Mouse (Mus musculus) urinary bladder, postnatal 10 days (tissue): Measurements from ENCODE around the gene Klf11.
A peak's percentile ranks its signal among the peaks of the same experiment; 100 is the strongest.
"Not testable (repeated sequence)": the region's sequence is repeated elsewhere in the genome, so short reads cannot be mapped to it uniquely, and the experiment has no call there.

Experiments used
- DNase-seq: peaks from one replicate; pipeline ENCODE4 v3.0.0; 2022; ENCODE audit warnings: low spot score

Gene Klf11

DNA sequence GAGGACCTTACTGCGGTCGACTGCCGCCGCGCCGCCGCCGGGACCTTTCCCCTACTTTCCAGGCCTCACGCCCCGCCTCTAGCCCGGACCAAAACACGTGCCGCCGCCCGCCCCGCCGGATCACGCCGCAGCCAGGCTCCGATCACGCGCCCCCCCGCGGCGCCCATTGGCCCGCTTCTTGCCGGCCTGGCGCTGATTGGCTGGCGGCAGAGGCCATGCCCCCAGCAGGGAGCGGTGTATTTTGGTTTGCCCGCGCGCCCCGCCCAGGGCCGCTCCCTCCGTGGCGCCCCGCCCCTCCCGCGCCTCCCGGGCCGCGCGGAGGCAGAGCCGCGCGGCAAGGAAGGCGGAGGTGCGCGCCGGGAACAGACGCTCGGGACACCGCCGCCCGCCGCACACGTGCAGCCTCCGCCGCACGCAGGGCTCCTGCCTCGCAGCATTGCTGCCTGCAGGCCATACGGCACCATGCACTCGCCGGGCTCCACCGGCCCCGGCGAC is at the start of gene Klf11:
TSS of gene Klf11 (plus strand) at position 212 of the 495 bp plus-strand sequence.
- peak; percentile 90 for DNase-seq

GRCm38 (mm10) chr12:24603266-24603665 is 47.8 kb upstream of the Klf11 start:
- no peak for DNase-seq

- no peak for DNase-seq
Observed at GRCm38 (mm10) chr12:24606166-24606565, 44.9 kb upstream of the Klf11 start.

DNA sequence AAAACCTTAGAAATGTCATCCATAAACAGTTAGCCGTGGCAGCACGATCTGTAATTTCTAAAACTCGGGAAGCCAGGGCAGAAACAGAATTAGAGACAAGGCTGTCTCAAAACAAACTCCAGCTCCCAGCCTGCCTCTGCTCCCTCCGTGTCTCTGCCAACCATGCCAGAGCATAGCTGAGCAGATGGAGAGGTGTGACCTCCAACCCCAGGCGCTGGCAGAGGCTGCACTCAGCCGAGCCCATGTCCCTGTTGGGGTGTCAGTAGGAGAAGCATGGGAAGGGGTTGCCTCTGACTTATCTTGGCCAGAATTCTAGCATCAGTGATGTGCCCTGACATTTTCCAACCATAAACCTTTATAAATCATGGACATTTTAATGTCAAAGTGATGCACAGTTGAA is 38.5 kb upstream of the Klf11 start:
- DNase-seq: no peak

DNA sequence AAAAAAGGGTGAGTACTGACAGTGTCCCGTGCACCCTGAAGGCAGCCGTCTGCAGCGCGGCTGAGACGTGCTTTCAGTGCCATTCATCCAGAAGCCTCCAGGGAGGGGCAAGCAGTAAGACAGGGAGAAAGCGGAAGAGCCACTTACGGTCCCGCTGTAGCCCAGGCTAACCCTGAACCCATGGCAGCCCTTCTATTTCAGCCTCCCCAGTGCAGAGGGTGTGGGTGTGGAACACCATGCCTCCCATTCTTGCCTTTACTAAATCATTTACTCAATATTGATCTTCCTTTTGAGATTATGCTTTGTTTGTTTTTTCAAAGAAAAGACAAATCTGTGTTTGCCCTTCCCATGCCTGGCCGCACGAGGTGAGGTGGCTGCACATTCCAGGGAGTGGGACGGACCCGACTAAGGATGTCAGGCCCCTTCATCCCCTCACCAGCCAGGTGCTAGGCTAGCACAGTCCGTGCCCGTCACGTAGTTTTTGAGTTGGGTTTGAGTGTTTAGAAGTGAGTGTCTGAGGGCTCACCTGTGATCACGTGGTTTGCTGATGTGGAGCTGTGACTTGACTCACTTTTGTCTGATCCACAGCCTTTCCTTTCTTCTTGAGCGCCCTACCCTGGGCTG is 36.5 kb upstream of the Klf11 start:
- DNase-seq: no peak

GRCm38 (mm10) chr12:24615140-24615539 is 35.9 kb upstream of the Klf11 start:
- no peak for DNase-seq

GRCm38 (mm10) chr12:24619436-24619835 is 31.6 kb upstream of the Klf11 start:
- no peak for DNase-seq

- DNase-seq: no peak
Observed at GRCm38 (mm10) chr12:24623486-24624251, 27.4 kb upstream of the Klf11 start.

GRCm38 (mm10) chr12:24626401-24626800 is 24.7 kb upstream of the Klf11 start:
- no peak for DNase-seq

DNA sequence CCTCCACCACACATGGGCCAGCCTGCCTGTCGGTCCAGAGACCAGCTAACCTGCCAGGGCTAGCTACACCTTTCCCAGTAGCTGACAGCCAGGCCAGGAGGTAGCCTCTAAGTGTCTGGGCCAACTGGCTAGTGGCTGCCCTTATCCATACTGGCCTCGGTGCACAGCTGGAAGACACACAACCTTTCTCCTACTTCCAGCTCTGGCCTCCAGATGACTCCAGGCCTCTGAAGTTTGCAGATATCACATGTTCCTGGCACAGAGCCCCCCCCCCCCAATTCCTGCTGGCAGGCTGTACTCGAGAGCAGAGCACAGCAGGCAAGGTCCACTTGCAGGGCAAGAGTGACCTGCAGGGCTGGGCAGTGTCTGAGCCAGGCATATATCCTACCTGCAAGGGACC is 23.9 kb upstream of the Klf11 start:
- no peak for DNase-seq

DNA sequence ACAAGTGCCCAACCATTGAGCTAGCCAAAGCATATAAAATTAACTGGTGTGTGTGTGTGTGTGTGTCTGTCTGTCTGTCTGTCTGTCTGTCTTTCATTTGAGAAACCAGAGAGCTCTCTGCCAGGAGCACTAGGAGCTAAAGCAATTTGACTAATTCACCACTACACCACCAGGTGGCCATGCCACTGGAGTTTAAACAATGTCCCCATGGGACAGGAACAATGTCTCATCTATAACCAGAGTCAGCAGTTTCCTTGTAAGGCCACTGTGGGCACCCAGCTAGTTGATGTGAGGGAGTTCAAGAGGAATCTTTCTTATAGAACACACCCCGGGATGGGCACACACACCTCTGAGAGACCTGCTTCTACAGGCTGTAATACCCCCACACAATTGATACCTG is 20.9 kb upstream of the Klf11 start:
- DNase-seq: no peak

GRCm38 (mm10) chr12:24632404-24632803 is 18.7 kb upstream of the Klf11 start:
- DNase-seq: no peak

- no peak for DNase-seq
Observed at GRCm38 (mm10) chr12:24633753-24634191, 17.3 kb upstream of the Klf11 start.

DNA sequence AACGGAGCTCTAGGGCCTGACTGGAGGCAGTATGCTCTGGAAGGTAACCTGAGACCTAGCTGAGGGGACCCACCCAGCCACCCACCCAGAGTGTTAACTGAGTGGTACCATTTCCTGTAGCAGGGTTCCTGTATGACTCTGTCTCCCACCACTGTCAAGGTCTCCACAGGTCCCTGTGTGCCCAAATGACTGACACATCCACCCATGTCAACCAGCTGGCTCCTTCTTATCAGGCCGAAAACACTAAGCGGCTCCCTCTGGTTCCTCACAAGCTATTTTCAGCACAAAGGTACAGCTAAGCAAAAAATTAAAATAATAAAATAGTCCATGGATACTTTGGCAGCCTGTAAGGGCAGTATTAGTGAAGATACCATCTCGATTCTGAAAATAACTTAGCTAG is 16.9 kb upstream of the Klf11 start:
- DNase-seq: no peak

- no peak for DNase-seq
Observed at GRCm38 (mm10) chr12:24634648-24635047, 16.4 kb upstream of the Klf11 start.

GRCm38 (mm10) chr12:24638787-24639186 is 12.3 kb upstream of the Klf11 start:
- not testable (repeated sequence) for DNase-seq

DNA sequence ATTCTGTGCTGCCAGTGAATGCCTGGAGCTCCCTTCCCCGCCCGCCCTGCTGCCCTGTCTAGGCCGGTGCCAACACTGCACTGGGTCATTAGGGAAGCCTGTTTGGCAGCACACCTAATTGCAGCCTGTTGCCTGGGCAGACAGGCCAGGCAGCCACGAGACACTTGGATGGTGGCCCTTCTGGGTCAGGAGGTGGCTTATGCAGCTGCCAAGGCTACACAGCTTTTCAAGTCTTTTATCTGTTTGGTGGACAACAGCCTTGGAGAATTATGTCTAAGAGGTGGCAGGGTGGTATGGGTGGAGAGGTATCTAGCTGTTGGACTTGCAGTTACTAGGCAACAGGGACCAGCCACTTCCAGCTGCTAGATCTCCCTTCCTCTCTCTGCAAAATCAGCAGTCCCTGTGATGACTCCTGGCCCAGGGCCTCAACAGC is 8.7 kb upstream of the Klf11 start:
- DNase-seq: no peak

DNA sequence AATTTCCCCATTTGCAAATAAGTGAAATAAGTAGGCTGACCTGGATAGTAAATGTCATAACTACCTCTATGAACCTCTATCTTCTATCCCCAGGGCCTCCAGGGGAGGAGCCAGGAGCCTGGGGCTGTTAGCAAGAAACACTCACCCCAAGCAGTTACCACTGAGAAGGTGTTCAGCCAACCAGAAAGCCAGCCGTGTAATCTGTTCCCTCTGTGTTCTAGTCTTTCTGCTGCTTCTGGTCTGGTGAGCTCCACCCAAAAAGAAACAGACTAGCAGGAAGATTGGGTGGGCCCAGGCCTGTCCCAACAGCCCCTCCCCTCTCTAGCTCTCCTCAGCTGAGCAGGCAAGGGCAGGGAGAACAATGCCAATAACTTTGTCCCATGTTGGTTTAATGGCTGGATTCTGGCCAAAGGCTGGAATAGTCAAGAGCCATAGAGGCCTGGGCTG is 6.9 kb upstream of the Klf11 start:
- no peak for DNase-seq

GRCm38 (mm10) chr12:24645901-24646300 is 5.2 kb upstream of the Klf11 start:
- DNase-seq: no peak

DNA sequence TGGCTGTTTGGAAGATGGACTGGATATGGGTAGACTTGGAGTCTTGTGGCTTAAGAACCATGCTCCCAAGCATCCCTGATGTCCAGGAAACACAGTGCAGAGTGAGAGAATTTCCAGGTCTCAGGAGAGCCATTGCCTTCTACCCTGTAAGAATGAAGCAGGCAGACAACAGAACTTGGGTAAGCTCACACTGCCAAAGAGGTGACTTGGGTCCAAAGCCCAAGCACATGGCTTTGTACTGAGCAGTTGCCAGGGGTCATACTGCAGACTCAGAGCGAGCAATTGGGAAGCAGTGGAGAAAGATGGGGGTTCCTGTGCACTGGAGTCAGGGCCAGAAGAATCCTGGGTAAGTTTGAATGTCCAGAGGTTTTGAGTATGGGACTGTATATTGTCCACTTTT is 3.0 kb upstream of the Klf11 start:
- no peak for DNase-seq

DNA sequence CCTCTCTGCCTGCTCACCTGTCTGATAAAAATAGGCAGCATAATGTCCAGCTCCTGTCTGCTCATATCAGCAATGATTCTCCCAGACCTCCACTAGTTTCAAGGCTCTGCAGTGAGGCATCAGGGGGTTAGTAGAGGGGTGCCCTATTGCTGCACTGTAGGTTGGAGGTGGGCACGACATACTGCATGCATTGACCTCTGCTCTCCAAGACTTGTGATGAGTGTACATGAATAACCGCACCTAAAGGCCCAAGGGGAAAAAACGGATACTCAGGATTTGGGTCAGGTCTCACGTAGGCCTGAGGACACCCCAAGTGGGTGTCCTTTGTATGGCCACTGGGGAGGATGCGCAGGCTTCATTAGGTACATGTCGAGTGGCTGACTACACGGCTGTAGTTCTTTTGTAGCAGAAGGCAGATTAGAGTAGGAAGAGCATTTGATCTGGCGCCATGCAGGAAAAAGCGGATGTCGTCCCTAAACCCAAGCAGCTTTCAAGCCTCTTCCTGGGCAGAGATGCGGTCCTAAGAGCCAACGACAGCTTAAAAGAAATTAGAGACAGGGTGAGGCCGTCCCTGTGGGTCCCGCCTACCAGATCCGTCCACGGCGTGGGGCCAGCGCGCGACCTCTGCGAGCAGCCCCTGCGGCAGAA is 535 bp upstream of the Klf11 start:
- DNase-seq: no peak

- DNase-seq: peak; percentile 96
Observed at GRCm38 (mm10) chr12:24651642-24652342, 718 bp downstream of the Klf11 start.
